Mouse (Mus musculus): ENCODE data around the gene Mtnr1b.

DNA sequence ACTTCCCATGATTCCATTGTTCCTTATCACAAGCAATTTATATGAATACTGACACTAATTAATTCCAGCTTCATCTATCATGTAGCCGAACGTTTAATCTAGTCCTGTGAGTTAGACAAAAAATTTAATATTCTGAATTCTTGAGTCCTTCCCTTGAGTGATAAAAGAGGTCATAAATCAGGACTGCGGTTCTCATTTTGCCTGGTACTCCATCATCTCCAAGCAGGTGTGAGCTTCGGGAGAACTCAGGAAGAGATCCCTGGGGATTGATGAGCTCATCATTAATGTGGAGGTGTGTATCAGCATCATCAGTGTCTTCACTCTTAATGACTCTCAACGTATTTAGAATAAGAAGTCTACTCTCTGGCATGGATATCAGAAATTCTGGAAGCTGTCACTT lies 74.0 kb downstream of the Mtnr1b start:
- TF ChIP-seq CTCF (IDR thresholded peaks at IDR 0.05; ENCODE audit: low read depth, low read length) = no peak
- TF ChIP-seq POLR2A (IDR thresholded peaks at IDR 0.05; ENCODE audit: extremely low read depth, insufficient read depth, low read length) = no peak
